Mouse (Mus musculus) heart, embryonic 12.5 days (tissue): ENCODE results near the gene Tmub2. TPM values are rescaled to one million over a fixed set of nuclear protein-coding genes. Genes with fewer than 3 reads are reported as not detected.

Experiments
- ATAC-seq: fragments of 200-750 bp; cut with Nextera tagmentation; 2 replicates; pipeline ENCODE4 v1.8.0; 2017; ENCODE audit warnings: moderate TSS enrichment, moderate library complexity; ENCODE audit not compliant: insufficient number of reproducible peaks, low FRiP score
- H3K27ac ChIP-seq: fragments of 300-500 bp; sonication (generic); 2 replicates; pipeline ENCODE4 v1.5.1; 2016; ENCODE audit warnings: mild to moderate bottlenecking, moderate library complexity; ENCODE audit not compliant: poor library complexity, severe bottlenecking
- H3K27me3 ChIP-seq: fragments of 300-500 bp; sonication (generic); replicated peaks from 2 replicates; pipeline ENCODE4 v1.6.1; 2016; ENCODE audit warnings: mild to moderate bottlenecking, moderate library complexity
- H3K36me3 ChIP-seq: fragments of 300-500 bp; sonication (generic); 2 replicates; pipeline ENCODE4 v1.6.1; 2016; ENCODE audit warnings: mild to moderate bottlenecking, moderate library complexity
- H3K4me1 ChIP-seq: fragments of 300-500 bp; sonication (generic); replicated peaks from 2 replicates; pipeline ENCODE4 v1.6.1; 2016; ENCODE audit warnings: mild to moderate bottlenecking
- H3K4me2 ChIP-seq: fragments of 300-500 bp; sonication (generic); 2 replicates; pipeline ENCODE4 v1.6.1; 2016; ENCODE audit warnings: mild to moderate bottlenecking, moderate library complexity
- H3K4me3 ChIP-seq: fragments of 300-500 bp; sonication (generic); 2 replicates; pipeline ENCODE4 v1.5.1; 2016; ENCODE audit warnings: mild to moderate bottlenecking
- H3K9ac ChIP-seq: fragments of 300-500 bp; sonication (generic); 2 replicates; pipeline ENCODE4 v1.6.1; 2016; ENCODE audit warnings: mild to moderate bottlenecking, moderate library complexity
- H3K9me3 ChIP-seq: fragments of 300-500 bp; sonication (generic); replicated peaks from 2 replicates; pipeline ENCODE4 v1.6.1; 2016; ENCODE audit warnings: mild to moderate bottlenecking, moderate library complexity
- WGBS: fragments of 180-500 bp; shearing (Covaris S2); methylation state at CpG from one replicate; pipeline ENCODE4 v1.1.7; 2016; 5-methylcytosine and 5-hydroxymethylcytosine counted together
- polyA plus RNA-seq: library from polyadenylated mRNA; unstranded; fragments of >200 nt; fragmentation: Nextera tagmentation; extraction: Ambion mirVana; gene quantifications from 2 replicates; pipeline ENCODE4 v1.2.1, GENCODE M21; 2016

The Tmub2 gene
- polyA plus RNA-seq, result 35.7 and 38.9 TPM in 2 replicates

DNA sequence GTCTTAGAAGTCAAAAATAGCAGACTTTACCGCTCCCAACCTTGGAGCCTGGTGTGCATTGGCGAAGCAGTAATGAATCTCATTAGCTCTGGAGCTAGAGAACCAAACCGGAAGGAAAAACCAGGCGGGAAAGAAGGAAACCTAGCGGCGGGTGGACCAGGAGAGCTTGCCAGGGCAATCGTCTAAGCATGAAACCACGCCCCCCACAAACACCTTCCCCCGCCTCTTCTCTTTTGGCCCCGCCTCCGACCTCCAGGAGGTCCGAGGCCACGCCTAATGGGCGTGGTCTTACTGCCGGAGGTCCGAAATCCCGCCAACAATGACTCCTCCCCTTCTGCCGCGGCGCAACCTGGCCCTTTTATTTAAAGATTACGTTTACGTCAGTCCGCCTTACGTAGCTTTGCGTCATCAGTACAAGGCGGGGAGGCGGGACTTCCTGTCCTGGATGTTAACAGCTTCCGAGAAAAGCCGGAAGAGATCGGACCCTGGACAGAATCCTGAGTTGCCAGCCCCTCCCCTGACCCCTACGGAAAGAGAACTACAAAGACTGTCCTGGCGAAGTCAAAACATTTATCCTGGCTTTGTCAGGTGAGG is at the start of gene Tmub2:
Gene Tmub2, plus strand, starts transcription at position 431 of the 594 bp plus-strand sequence.
- ATAC-seq, result peak; percentile 92
- Histone ChIP-seq H3K9me3 (no peaks in the 10 kb centered on the region), H3K36me3 (peaks cover 19% of the 10 kb centered on the region), H3K4me2 (peak within 1 kb of the TSS; percentile 85), H3K9ac (peak within 1 kb of the TSS; percentile 92), H3K27ac (peak within 1 kb of the TSS; percentile 78), H3K4me1 (peaks cover 13% of the 10 kb centered on the region), H3K4me3 (peak within 1 kb of the TSS; percentile 96), H3K27me3 (no peaks in the 10 kb centered on the region)
- under 1% methylated on average over 32 of the region's 32 CpGs for WGBS

DNA sequence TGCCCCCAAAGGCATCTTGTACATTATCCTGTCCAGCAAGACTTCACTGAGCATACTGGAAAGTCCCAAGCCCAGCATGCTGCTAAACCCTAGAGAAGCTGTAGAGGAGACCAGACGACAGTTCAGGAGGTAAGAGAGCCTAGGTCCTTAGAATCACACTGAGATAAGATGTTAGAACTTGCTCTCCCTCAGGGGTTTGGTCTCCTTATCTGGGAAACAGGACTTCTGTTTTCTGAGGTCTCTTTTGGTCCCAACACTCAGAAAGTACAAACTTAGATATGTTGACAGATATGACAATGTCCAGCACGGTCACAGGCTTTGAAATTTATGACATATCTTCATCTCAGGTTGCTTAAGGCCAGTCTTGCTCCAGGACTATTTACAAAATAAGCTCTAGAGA is 48.7 kb upstream of the Tmub2 start:
- H3K4me3 ChIP-seq, result no peak overlapping the region
- no peak overlapping the region for H3K4me2 ChIP-seq
- ATAC-seq, result no peak
- no peaks in the 10 kb centered on the region for H3K36me3 ChIP-seq
- H3K27ac ChIP-seq, result no peak overlapping the region
- no peak overlapping the region for H3K9ac ChIP-seq
- WGBS, result 31% methylated on average over 2 of the region's 2 CpGs
- no peaks in the 10 kb centered on the region for H3K9me3 ChIP-seq
- no peaks in the 10 kb centered on the region for H3K4me1 ChIP-seq
- no peaks in the 10 kb centered on the region for H3K27me3 ChIP-seq

- H3K4me3 ChIP-seq, result no peak overlapping the region
- peaks cover 11% of the 10 kb centered on the region for H3K4me1 ChIP-seq
- no peak for ATAC-seq
- no peak overlapping the region for H3K4me2 ChIP-seq
- H3K9ac ChIP-seq, result no peak overlapping the region
- WGBS, result 86% methylated on average over 6 of the region's 6 CpGs
- H3K36me3 ChIP-seq, result no peaks in the 10 kb centered on the region
- H3K27me3 ChIP-seq, result no peaks in the 10 kb centered on the region
- H3K9me3 ChIP-seq, result 0 out of 2 replicates have a peak, but pooled peaks cover 3% of the 10 kb centered on the region
- no peak overlapping the region for H3K27ac ChIP-seq
Observed at GRCm38 (mm10) chr11:102240636-102241035, 44.1 kb upstream of the Tmub2 start.

GRCm38 (mm10) chr11:102241246-102241645 is 43.5 kb upstream of the Tmub2 start:
- H3K36me3 ChIP-seq, result no peaks in the 10 kb centered on the region
- WGBS, result 60% methylated on average over 5 of the region's 5 CpGs
- no peak overlapping the region for H3K27ac ChIP-seq
- ATAC-seq, result no peak
- no peak overlapping the region for H3K4me2 ChIP-seq
- H3K9ac ChIP-seq, result no peak overlapping the region
- 0 out of 2 replicates have a peak, but pooled peaks cover 3% of the 10 kb centered on the region for H3K9me3 ChIP-seq
- H3K4me3 ChIP-seq, result no peak overlapping the region
- peaks cover 13% of the 10 kb centered on the region for H3K4me1 ChIP-seq
- H3K27me3 ChIP-seq, result no peaks in the 10 kb centered on the region

GRCm38 (mm10) chr11:102241874-102242273 is 42.9 kb upstream of the Tmub2 start:
- no peaks in the 10 kb centered on the region for H3K36me3 ChIP-seq
- H3K9ac ChIP-seq, result no peak overlapping the region
- H3K27ac ChIP-seq, result no peak overlapping the region
- H3K4me2 ChIP-seq, result no peak overlapping the region
- no peak overlapping the region for H3K4me3 ChIP-seq
- ATAC-seq, result no peak
- H3K9me3 ChIP-seq, result 0 out of 2 replicates have a peak, but pooled peaks cover 3% of the 10 kb centered on the region
- 55% methylated on average over 5 of the region's 5 CpGs for WGBS
- H3K4me1 ChIP-seq, result peaks cover 13% of the 10 kb centered on the region
- no peaks in the 10 kb centered on the region for H3K27me3 ChIP-seq

DNA sequence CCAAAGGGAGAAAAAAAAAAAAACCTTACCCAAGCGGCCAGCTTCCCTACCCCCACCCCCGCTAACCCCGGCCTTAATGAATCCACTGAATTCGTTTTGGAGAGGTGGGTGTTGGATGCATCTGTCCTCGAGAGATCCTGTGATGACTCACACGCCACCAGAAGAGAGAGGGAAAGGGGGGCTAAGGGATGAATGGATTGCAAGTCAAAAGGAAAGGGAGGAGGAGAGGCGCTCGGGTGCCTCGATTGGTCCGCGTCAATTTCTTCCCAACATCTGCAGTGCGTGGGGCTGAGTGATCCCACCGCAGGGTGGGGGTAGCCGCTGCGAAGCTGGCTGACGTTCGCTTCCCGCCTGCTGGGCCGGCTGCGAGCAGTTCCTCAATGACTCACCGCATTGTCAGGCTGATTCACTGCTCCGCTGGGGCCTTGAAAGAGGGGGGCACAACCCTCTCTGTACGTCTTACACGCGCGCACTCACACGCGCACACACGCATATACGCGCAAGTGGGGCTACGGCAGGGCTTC is 39.7 kb upstream of the Tmub2 start:
- ATAC-seq, result peak; percentile 64; the same call in 1 of the 2 replicates
- Histone ChIP-seq H3K4me1 (peaks cover 28% of the 10 kb centered on the region), H3K27ac (no peak overlapping the region), H3K9ac (peak overlapping the region; percentile 43), H3K4me3 (peak overlapping the region; percentile 33), H3K36me3 (no peaks in the 10 kb centered on the region), H3K4me2 (peak overlapping the region; percentile 67), H3K27me3 (no peaks in the 10 kb centered on the region), H3K9me3 (0 out of 2 replicates have a peak, but pooled peaks cover 3% of the 10 kb centered on the region)
- WGBS, result 2% methylated on average over 32 of the region's 32 CpGs

- Histone ChIP-seq H3K27me3 (no peaks in the 10 kb centered on the region), H3K4me1 (peaks cover 28% of the 10 kb centered on the region), H3K4me3 (peak overlapping the region; percentile 33), H3K4me2 (peak overlapping the region; percentile 67), H3K9me3 (0 out of 2 replicates have a peak, but pooled peaks cover 3% of the 10 kb centered on the region), H3K9ac (peak overlapping the region; percentile 43), H3K36me3 (no peaks in the 10 kb centered on the region; the same call in 1 of the 2 replicates), H3K27ac (no peak overlapping the region)
- 62% methylated on average over 14 of the region's 14 CpGs for WGBS
- ATAC-seq, result no peak
Observed at GRCm38 (mm10) chr11:102245581-102246272, 39.0 kb upstream of the Tmub2 start.

DNA sequence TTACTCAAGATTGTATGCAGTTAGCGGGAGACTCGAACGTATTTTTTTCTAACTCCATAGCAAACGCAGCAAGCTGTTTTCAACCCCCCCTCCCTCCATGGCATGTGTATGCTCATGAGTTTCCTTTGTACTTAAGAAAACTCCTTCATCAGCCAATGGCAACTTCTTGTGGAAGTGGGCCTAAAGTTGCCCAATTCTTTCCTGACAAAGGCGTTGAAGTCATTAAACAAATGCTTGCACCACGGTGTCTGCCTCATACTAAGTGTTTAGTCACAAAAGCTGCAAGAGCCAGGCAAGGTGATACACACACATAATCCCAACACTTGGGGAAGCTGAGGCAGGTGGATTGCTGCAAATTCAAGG is 38.5 kb upstream of the Tmub2 start:
- Histone ChIP-seq H3K4me2 (no peak overlapping the region), H3K36me3 (peaks cover 5% of the 10 kb centered on the region), H3K9me3 (0 out of 2 replicates have a peak, but pooled peaks cover 3% of the 10 kb centered on the region), H3K9ac (no peak overlapping the region), H3K4me1 (peaks cover 28% of the 10 kb centered on the region), H3K27ac (no peak overlapping the region), H3K27me3 (no peaks in the 10 kb centered on the region), H3K4me3 (no peak overlapping the region)
- ATAC-seq, result no peak
- 86% methylated on average over 6 of the region's 6 CpGs for WGBS

DNA sequence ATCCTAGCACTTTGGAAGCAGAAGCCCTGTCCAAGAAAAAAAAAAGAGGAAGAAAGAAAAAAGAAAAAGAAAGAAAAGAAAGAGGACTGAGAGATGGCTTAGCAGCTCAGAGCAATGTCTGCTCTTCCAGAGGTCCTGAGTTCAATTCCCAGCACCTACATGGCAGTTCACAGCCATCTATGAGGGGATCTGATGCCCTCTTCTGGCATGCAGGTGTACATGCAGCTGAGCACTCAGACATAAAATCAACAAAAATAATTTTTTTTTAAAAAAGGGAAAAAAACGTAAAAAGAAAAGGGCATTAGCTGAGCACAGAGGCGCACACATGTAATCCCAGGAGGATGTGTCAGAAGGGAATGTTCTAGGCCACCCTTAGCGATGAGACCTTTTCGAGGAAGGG is 37.9 kb upstream of the Tmub2 start:
- 0 out of 2 replicates have a peak, but pooled peaks cover 1% of the 10 kb centered on the region for H3K9me3 ChIP-seq
- no peak overlapping the region for H3K9ac ChIP-seq
- WGBS, result 85% methylated on average over 4 of the region's 4 CpGs
- H3K4me1 ChIP-seq, result peaks cover 28% of the 10 kb centered on the region
- ATAC-seq, result no peak
- no peak overlapping the region for H3K4me3 ChIP-seq
- H3K36me3 ChIP-seq, result peaks cover 9% of the 10 kb centered on the region
- H3K4me2 ChIP-seq, result no peak overlapping the region
- H3K27ac ChIP-seq, result no peak overlapping the region
- no peaks in the 10 kb centered on the region for H3K27me3 ChIP-seq

DNA sequence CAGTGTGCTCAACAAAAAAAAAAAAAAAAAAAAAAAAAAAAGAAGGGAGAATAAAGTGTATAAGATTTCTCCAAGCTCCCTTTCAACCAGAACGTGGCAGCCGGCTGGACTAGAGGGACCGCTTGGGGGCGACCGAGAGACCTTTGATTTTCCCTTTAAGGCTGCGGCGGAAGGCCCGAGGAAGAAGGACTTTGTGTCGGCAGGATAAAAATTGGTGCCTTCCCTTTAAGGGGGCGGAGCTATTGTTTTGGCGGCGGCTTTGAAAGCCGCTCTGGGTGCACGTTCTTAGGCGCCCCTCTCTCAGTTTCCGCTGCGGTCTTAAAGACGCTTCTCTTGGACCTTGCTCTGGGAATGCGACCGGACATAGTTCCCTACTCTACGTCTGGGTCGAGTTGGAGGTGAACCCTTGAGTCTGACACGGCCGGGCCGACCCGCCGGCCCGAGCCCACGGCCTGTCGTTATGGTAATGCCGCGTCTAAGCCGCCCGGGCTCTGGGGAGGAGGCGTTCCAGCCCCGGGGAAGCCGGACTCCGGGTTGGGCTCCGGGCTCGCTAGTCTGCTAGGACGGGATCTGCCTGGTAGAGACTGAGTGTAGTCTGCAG is 36.0 kb upstream of the Tmub2 start, which contains the start of gene BC030867:
Gene BC030867, plus strand, starts transcription at position 253 of the 601 bp plus-strand sequence.
- H3K27me3 ChIP-seq, result no peaks in the 10 kb centered on the region
- H3K4me3 ChIP-seq, result peak within 1 kb of the TSS; percentile 90
- H3K4me2 ChIP-seq, result peak within 1 kb of the TSS; percentile 98
- H3K36me3 ChIP-seq, result peaks cover 16% of the 10 kb centered on the region
- H3K9me3 ChIP-seq, result no peaks in the 10 kb centered on the region
- H3K9ac ChIP-seq, result peak within 1 kb of the TSS; percentile 93
- H3K4me1 ChIP-seq, result peaks cover 31% of the 10 kb centered on the region
- peak; percentile 56 for ATAC-seq
- H3K27ac ChIP-seq, result peak within 1 kb of the TSS; percentile 54; the same call in 1 of the 2 replicates
- WGBS, result under 1% methylated on average over 41 of the region's 41 CpGs
